Mouse (Mus musculus): ENCODE data around the gene Osr1. TPM values are rescaled to one million over a fixed set of nuclear protein-coding genes. Genes with fewer than 3 reads are reported as not detected.

Osr1 gene
- total and polyA plus RNA-seq, 2 experiments from 2014 or later = 3.1 to 28.1 TPM

DNA sequence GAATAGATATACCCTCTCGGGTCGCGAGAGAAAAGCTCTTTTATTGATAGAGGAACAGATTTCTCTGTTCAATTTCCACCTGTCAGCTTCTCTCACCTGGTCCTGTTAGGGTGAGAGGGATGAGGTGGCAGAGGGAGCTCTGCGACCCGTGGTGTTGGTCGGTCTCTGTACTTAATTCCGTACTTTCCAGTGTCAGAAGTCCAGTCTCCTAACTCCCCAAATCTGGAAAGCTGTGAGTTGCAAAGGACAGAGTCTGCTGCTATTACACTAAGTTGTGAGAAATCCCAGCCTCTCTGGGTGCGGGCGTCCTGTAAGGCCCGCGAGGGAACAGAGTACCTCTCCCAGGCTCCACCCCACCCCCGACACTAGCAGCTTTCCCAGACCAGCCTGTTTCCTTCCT, 11.6 kb downstream of the Osr1 start:
- Histone ChIP-seq H3K4me1 (ENCODE audit: control insufficient read depth, insufficient read depth) (peaks cover 3% of the 10 kb centered on the region; the same call in 1 of the 2 replicates), H3K9ac (replicated peaks; ENCODE audit: low read depth, low read length) (no peak overlapping the region), H3K9me3 (replicated peaks; ENCODE audit: control insufficient read depth, low read length) (no peaks in the 10 kb centered on the region), H3K36me3 (replicated peaks; ENCODE audit: control insufficient read depth, insufficient read depth, low read length) (no peaks in the 10 kb centered on the region), H3K4me2 (ENCODE audit: low read depth, low read length) (peak overlapping the region; percentile 50; the same call in 1 of the 2 replicates), H3K27ac (ENCODE audit: low read depth) (no peak overlapping the region), H3K27me3 (ENCODE audit: control insufficient read depth, insufficient read depth, low read length) (peaks cover 77% of the 10 kb centered on the region), H3K4me3 (ENCODE audit: low read depth, low read length) (peak overlapping the region; percentile 27)
- TF ChIP-seq EP300 (IDR thresholded peaks at IDR 0.05; ENCODE audit: low read depth) (no peak), CTCF (IDR thresholded peaks at IDR 0.05; ENCODE audit: low read depth) (no peak)
- 8% methylated on average over 12 of the region's 12 CpGs for WGBS
- DNase-seq (ENCODE audit: low spot score) (no peak), ATAC-seq (ENCODE audit: insufficient read depth, low read depth) (no peak)

DNA sequence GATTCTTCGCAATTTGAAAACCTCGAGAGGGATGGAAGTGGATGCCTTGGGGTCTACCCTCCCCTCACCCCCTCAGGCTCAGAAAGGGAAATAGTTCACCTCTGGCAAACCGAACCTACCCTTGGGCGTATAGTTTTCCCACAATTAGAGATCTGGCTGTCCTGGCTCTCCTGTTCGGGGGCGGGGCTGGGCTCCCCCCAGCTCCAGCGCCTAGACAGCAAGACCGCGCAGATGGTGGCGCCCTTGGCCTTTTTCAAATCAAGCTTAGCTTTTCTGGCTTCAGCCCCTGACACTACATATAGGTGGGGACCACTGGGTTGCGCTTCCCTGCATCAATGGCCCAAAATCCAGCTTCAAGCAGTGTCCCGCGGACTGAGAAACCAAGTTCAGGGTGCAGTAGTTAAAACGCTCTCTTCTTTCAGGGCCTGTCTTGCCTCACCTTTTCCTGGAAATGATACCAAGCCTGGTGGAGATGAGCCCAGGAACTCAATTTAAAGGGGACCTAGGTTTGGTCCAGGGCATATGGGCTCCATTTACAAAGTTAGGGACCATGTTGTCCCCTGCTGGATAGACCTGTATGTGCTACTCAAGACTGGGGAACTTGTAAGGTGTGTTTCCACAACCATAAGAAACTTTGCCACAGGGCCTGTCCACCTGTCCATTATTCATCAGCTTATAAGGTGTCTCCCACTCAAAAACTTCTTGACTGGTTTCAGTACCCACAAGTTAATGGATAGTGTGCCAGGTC, 12.5 kb downstream of the Osr1 start:
- DNase-seq (ENCODE audit: low spot score) = no peak
- Histone ChIP-seq H3K27me3 (ENCODE audit: control insufficient read depth, insufficient read depth, low read length) (peaks cover 68% of the 10 kb centered on the region), H3K4me1 (ENCODE audit: control insufficient read depth, insufficient read depth) (peaks cover 3% of the 10 kb centered on the region; the same call in 1 of the 2 replicates), H3K4me2 (ENCODE audit: low read depth, low read length) (no peak overlapping the region), H3K9me3 (replicated peaks; ENCODE audit: control insufficient read depth, low read length) (no peaks in the 10 kb centered on the region), H3K36me3 (replicated peaks; ENCODE audit: control insufficient read depth, insufficient read depth, low read length) (no peaks in the 10 kb centered on the region), H3K9ac (replicated peaks; ENCODE audit: low read depth, low read length) (no peak overlapping the region), H3K4me3 (ENCODE audit: low read depth, low read length) (no peak overlapping the region), H3K27ac (ENCODE audit: low read depth) (no peak overlapping the region)
- 18% methylated on average over 14 of the region's 14 CpGs for WGBS
- ATAC-seq (ENCODE audit: insufficient read depth, low read depth) = 0 out of 2 replicates have a peak, but pooled peaks have one; percentile 21
- no peak for TF ChIP-seq CTCF (IDR thresholded peaks at IDR 0.05; ENCODE audit: low read depth)
- no peak for TF ChIP-seq EP300 (IDR thresholded peaks at IDR 0.05; ENCODE audit: low read depth)

DNA sequence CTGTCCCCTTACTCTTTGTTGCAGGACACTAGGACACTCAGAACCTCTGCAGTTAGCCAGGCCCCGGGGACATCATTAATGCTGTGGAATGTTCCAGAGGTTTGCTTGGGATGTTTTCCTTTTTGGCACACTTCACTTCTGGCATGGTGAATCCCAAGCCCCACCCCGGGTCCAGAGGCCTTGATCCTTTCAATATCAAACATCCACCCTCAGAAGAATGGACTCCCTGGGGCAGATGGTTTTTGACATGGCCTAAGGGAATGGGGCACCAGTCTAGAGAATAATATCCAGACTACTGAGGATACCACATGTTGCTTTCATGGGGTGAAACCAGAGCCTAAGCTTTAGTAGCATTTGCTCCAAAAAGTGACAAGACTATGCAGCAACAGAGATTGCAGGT, 13.5 kb downstream of the Osr1 start:
- peaks cover 58% of the 10 kb centered on the region for H3K27me3 ChIP-seq (ENCODE audit: control insufficient read depth, insufficient read depth, low read length)
- peaks cover 3% of the 10 kb centered on the region; the same call in 1 of the 2 replicates for H3K4me1 ChIP-seq (ENCODE audit: control insufficient read depth, insufficient read depth)
- H3K4me3 ChIP-seq (ENCODE audit: low read depth, low read length) = no peak overlapping the region
- H3K4me2 ChIP-seq (ENCODE audit: low read depth, low read length) = no peak overlapping the region
- no peaks in the 10 kb centered on the region for H3K36me3 ChIP-seq (replicated peaks; ENCODE audit: control insufficient read depth, insufficient read depth, low read length)
- no peak for DNase-seq (ENCODE audit: low spot score)
- TF ChIP-seq CTCF (IDR thresholded peaks at IDR 0.05; ENCODE audit: low read depth) (no peak), EP300 (IDR thresholded peaks at IDR 0.05; ENCODE audit: low read depth) (no peak)
- WGBS = 25% methylated on average over 2 of the region's 2 CpGs
- no peak for ATAC-seq (ENCODE audit: insufficient read depth, low read depth)
- no peak overlapping the region for H3K9ac ChIP-seq (replicated peaks; ENCODE audit: low read depth, low read length)
- H3K9me3 ChIP-seq (replicated peaks; ENCODE audit: control insufficient read depth, low read length) = no peaks in the 10 kb centered on the region
- no peak overlapping the region for H3K27ac ChIP-seq (ENCODE audit: low read depth)

DNA sequence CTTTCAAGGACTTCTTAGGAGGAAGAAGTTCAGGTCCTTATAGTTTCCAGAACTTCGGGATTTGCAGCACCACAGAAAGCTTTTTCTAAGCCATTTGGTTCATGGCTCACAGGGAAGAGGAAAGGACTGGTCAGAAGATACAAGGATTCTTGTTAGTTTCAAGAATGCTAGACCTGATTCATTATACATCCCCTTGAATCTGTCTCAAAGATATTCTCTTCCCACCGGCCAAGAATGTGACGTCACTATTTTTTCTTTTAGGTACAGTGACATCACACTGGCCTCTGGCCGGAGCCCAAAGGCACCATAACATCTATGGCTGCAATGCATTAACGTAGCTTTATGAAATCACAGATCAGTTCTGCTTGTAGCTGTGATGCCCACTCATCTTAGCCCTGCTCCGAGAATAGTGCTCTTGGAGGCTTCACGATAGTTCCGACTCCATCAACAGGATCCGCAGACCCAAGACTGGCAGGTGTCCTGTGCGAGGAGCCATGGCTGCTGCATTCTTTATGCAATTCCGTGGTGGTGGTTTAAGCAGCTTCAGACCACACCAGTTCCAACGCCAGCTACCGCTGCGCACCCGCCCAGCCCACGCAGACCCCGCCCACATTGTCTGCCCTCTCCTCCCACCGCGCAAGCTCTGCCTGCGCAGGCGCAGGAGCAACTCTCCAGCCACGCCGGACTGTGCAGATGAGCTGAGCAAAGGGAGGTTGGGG, 14.6 kb downstream of the Osr1 start:
- DNase-seq (ENCODE audit: low spot score) = peak; percentile 69
- TF ChIP-seq EP300 (IDR thresholded peaks at IDR 0.05; ENCODE audit: low read depth) (no peak), CTCF (IDR thresholded peaks at IDR 0.05; ENCODE audit: low read depth) (no peak)
- Histone ChIP-seq H3K9me3 (replicated peaks; ENCODE audit: control insufficient read depth, low read length) (no peaks in the 10 kb centered on the region), H3K4me2 (ENCODE audit: low read depth, low read length) (peak overlapping the region; percentile 64), H3K4me1 (ENCODE audit: control insufficient read depth, insufficient read depth) (peaks cover 3% of the 10 kb centered on the region; the same call in 1 of the 2 replicates), H3K9ac (replicated peaks; ENCODE audit: low read depth, low read length) (peak overlapping the region; percentile 13; the same call in 1 of the 2 replicates), H3K4me3 (ENCODE audit: low read depth, low read length) (peak overlapping the region; percentile 44), H3K36me3 (replicated peaks; ENCODE audit: control insufficient read depth, insufficient read depth, low read length) (no peaks in the 10 kb centered on the region), H3K27ac (ENCODE audit: low read depth) (no peak overlapping the region), H3K27me3 (ENCODE audit: control insufficient read depth, insufficient read depth, low read length) (peaks cover 47% of the 10 kb centered on the region)
- ATAC-seq (ENCODE audit: insufficient read depth, low read depth) = peak; percentile 81
- 3% methylated on average over 23 of the region's 23 CpGs for WGBS

DNA sequence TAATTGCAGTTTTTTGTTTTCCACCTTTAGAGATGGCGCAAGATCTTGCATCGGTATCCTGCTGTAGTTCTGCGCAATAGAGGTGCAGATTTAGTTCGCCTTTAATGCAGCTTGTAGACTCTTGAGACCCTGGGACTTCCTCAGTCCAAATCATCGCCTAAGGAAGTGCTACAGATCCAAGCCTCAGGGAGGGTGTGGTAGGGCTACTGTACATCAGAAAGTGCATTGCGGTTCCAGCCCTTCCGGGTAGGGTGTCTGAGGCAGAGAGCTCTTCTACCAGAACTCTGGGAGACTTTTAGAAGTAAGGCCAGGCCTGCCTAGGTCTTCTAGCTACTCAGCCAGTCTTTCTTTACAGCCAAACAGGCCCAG, 15.2 kb downstream of the Osr1 start:
- no peaks in the 10 kb centered on the region for H3K9me3 ChIP-seq (replicated peaks; ENCODE audit: control insufficient read depth, low read length)
- peak overlapping the region; percentile 13; the same call in 1 of the 2 replicates for H3K9ac ChIP-seq (replicated peaks; ENCODE audit: low read depth, low read length)
- 3% methylated on average over 7 of the region's 7 CpGs for WGBS
- H3K27ac ChIP-seq (ENCODE audit: low read depth) = no peak overlapping the region
- 0 out of 2 replicates have a peak, but pooled peaks have one; percentile 15 for ATAC-seq (ENCODE audit: insufficient read depth, low read depth)
- peak overlapping the region; percentile 44 for H3K4me3 ChIP-seq (ENCODE audit: low read depth, low read length)
- H3K36me3 ChIP-seq (replicated peaks; ENCODE audit: control insufficient read depth, insufficient read depth, low read length) = no peaks in the 10 kb centered on the region
- TF ChIP-seq EP300 (IDR thresholded peaks at IDR 0.05; ENCODE audit: low read depth) (no peak), CTCF (IDR thresholded peaks at IDR 0.05; ENCODE audit: low read depth) (no peak)
- DNase-seq (ENCODE audit: low spot score) = no peak
- H3K27me3 ChIP-seq (ENCODE audit: control insufficient read depth, insufficient read depth, low read length) = peaks cover 42% of the 10 kb centered on the region
- H3K4me1 ChIP-seq (ENCODE audit: control insufficient read depth, insufficient read depth) = peaks cover 3% of the 10 kb centered on the region; the same call in 1 of the 2 replicates
- H3K4me2 ChIP-seq (ENCODE audit: low read depth, low read length) = peak overlapping the region; percentile 64
